Mouse (Mus musculus) heart, adult 18-20 months (tissue): Measurements from ENCODE around the gene Trappc2l. TPM values are rescaled to one million over a fixed set of nuclear protein-coding genes. Genes with fewer than 3 reads are reported as not detected.
A peak's percentile ranks its signal among the peaks of the same experiment; 100 is the strongest.
"Not testable (repeated sequence)": the region's sequence is repeated elsewhere in the genome, so short reads cannot be mapped to it uniquely, and the experiment has no call there.

ENCODE experiments used
- DNase-seq, 2 experiments: peaks; one replicate each; pipeline ENCODE4 v3.0.0; 2021 to 2022; ENCODE audit warnings: mixed read lengths in 1 of 2
- long read RNA-seq, 2 experiments: library from polyadenylated mRNA; stranded (forward); transcript quantifications; one replicate each; pipeline ENCODE4 v2.0.0; 2021
- total RNA-seq, 2 experiments: library from RNA; stranded (reverse); gene quantifications; 2 replicates each; pipeline ENCODE4 v1.2.3; 2021

Gene Trappc2l
- 10 to 100 TPM; 62.0 to 69.1 TPM for total RNA-seq
- long read RNA-seq, experiment 1, transcript Trappc2l-201 (5 exons, 1,659 nt), result major isoform, 73 of 81 reads
- long read RNA-seq, experiment 1, partial matches to known transcripts, result 7 of 81 reads
- long read RNA-seq, experiment 1, other reads (novel, unspliced or antisense), result 1 of 81 reads
- long read RNA-seq, experiment 2, transcript Trappc2l-201 (5 exons, 1,659 nt), result major isoform, 67 of 76 reads
- long read RNA-seq, experiment 2, partial matches to known transcripts, result 9 of 76 reads
- long read RNA-seq, experiment 2, other reads (novel, unspliced or antisense), result 0 of 76 reads

GRCm38 (mm10) chr8:122611295-122612133 is at the start of gene Trappc2l, which contains the start of gene Galns:
Gene Trappc2l (plus strand): TSS chr8:122611640.
Gene Galns (minus strand): TSS chr8:122611463.
- DNase-seq, result peak; percentile 97

DNA sequence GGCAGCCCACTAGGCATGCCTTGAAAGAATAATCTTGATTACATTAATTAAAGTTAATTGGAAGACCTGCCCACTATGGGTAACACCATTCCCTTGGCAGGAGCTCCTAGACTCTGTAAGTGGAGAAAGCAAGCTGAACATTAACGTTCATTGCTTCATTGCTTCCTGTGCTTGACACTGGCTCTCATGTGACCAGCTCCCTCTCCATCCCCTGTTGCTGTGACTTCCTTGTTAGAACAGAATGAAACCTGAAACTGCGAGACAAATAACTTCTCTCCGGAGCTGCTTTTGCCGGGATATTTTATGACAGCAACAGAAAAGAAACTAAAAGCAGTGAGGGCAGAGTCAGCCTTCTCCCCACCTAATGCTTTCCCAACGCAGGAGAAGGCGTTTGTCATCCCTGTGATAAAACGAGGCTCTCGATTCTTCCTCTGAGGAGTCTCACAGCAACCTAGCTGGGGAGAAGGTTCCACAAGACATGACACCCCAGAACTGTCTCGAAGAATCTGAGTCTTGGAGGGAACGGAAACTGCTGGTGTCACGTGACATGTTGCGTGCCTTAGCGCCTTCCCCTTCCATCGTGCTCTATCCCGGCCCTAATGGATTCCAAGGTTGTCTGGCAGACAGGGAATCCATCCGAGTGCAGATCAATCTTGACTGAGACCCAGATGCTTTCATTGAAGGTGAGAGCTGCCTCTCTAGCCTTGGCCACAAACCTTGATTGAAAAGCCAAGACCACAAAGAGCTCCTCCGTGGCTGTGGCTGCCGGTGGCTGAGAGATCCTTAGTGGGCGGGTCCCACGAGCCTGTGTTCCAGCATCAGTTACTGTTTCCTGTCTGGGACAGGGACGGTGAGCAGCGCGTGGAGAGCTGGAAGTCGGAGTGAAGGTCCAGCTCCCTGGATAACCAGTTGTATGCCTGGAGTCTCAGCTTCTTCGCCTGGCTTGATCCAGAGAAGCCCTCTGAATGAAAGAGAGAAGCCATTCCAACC is 46.8 kb upstream of the Trappc2l start:
- DNase-seq, result peak; percentile 33 to 48

DNA sequence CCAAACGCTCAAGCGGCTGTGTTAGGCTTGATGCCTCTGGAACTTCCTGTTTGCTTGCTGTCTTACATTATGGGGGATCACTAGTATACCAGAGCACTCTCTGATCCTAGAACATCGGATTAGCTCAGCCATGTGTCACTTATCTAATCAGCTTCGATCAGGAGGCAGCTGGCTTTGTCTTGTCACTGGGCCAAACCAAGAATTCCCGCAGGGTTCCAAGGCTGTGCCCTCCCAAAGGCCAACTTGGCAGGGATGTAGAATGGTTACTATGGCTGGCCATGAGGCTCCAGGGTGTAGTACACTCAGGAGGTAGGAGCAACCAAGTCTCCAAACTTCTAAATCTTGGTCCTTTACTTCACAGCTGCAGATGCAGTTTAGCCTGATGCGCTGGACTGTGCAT is 44.7 kb upstream of the Trappc2l start:
- DNase-seq, result peak; percentile 51 to 58

DNA sequence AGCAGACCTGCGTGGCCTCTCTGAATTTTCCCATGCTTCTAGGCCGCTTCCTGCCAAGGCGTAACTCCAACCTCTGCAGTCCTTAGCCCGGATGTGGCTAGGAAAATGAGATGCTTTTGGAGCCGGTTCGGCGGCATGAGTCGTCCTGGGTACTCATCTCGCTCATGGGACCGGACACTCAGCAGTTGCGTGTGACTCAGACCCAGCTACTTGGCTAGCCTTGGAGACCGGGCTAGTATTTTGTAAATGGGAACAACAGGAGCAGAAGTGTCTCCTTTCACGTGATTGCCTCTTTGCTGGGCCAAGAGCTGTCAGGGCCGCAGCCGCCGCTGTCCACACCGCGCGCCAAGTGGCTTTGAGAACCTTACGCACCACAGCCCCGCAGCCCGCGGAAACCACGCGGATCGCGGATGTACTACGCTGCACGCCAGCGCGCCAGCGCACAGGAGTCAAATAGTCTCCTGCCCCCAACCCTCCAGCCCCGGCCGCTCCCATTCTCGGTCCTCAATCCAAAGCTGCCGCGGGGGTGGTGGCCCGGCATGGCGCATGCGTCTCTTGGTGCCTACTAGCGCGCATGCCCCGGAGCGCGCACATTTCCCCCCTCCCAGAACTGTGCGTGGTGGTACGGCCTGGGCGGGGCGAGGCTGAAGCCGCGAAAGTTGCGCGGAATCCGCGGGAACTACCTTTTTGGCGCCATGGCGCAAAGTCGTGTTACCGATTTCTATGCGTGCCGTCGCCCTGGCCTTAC is 43.9 kb upstream of the Trappc2l start, which contains the start of gene Cdt1:
Gene Cdt1 (plus strand): TSS at position 655 of the 748 bp plus-strand sequence.
- peak; percentile 96 for DNase-seq

DNA sequence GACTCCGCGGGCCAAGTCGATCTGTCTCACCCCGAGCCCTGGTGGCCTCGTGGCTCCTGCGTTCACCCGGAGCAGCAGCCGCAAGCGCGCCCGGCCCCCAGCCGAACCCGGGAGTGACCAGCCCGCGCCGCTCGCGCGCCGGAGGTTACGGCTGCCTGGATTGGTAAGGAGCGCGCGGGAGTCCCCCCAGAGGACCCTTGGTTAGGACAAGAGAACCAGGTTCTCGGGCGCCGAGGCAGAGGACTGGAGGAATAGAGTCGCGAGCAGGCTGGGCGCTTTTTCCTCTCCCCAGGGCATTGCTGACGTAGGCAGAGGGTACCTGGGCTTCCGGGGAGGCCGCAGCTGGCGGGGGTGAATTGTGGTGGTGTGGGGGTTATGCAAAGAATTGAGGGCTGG is 43.3 kb upstream of the Trappc2l start:
- DNase-seq, result no peak

- DNase-seq, result no peak
These were observed 42.5 kb upstream of the Trappc2l start for GRCm38 (mm10) chr8:122568881-122569309.

GRCm38 (mm10) chr8:122569329-122569728 is 42.1 kb upstream of the Trappc2l start:
- DNase-seq, result no peak

DNA sequence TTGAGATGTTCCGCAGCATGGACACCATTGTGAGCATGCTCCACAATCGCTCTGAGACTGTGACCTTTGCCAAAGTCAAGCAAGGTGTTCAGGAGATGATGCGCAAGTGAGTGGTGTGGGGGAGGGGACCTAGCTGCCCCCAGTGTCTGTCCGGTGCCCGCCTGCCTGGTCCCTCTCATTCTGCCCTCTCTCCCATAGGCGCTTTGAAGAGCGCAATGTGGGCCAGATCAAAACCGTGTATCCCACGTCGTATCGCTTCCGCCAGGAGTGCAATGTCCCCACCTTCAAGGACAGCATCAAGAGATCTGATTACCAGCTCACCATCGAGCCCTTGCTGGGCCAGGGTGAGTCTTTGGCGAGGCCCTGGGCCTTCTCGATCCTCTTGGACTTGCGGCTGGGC is 41.4 kb upstream of the Trappc2l start:
- no peak for DNase-seq

DNA sequence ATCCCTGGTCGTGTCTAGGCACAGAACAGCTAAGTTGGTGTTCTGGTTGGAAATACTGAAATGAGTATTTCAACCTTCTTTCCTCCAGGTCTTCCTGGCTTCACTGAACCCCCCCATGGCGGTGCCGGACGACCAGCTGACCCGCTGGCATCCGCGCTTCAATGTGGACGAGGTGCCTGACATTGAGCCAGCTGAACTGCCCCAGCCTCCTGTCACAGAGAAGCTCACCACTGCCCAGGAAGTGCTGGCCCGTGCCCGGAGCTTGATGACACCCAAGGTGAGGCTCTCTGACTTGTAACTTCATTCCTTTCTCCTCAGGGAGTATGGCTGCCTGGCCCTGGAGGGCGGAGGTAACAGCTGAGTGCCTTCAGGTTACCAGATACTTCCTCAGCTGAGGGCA is 40.3 kb upstream of the Trappc2l start:
- DNase-seq, result no peak

- DNase-seq, result no peak
These were observed 39.6 kb upstream of the Trappc2l start for GRCm38 (mm10) chr8:122571750-122572267.

- no peak for DNase-seq
These were observed 38.7 kb upstream of the Trappc2l start for GRCm38 (mm10) chr8:122572751-122573150.

DNA sequence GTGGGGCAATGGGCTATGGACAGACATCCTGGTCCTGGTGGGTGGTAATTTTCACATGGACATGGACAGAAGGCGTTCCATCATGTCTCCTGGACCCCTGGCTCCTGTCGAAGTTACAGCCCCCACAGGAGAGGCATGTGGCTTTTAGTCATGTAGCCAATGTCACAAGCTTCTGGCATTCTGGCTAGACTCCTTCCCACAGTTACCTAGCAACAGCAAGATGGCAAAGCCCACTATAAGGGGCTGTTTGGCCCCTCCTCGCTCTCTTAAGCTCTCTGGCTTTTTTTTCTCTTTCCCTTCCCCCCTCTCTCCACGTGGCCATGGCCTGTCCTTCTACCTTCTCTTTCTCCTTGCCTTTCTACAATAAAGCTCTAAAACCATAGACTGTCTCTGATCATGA is 38.3 kb upstream of the Trappc2l start:
- DNase-seq, result not testable (repeated sequence)

DNA sequence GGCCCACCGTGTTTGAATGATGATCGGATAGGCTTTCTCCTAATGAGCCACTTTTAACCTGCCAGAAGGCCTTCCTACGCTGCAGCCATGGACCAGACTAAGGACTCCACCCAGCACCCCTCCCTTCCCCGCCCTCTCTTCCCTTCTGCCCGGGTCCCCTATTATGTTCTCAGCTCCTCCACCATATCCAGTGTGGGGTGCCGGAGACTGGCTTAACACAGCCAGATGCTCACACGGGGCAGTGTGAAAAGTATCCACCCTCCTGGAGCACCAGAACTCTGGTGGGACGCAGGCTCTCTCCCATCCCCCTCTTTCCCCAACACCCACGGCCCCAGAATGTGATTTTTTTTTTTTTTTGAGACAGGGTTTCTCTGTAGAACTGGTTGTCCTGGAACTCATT is 37.9 kb upstream of the Trappc2l start:
- no peak for DNase-seq

GRCm38 (mm10) chr8:122574264-122574663 is 37.2 kb upstream of the Trappc2l start:
- DNase-seq, result no peak

DNA sequence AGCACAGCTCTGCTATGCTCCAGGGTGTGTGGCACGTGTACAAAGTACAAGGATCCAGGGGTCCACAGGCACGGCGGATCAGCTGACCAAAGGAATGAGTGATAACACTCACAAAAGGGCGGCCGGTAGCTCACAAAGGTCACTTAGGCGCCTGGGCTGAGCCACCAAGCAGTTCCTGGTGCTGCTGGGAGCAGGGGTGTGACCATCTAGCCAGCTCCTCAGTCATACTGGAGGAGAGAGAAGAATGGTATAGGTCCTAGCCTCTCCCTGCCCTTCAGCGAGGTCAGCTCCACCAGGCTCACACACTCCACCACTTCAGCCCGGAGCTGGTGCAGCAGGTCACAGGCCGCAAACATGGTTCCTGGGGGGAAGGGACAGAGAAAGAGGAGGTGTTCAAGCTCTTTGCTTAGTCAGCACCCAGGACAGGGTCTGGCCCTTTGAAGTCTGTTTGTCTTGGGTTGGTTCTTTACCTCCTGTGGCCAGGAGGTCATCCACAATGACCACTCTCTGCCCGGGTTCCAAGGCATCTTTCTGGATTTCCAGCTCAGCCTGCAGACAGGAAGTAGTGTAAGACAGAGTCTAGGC is 36.7 kb upstream of the Trappc2l start:
- DNase-seq, result no peak

GRCm38 (mm10) chr8:122575286-122575685 is 36.2 kb upstream of the Trappc2l start:
- DNase-seq, result no peak

GRCm38 (mm10) chr8:122575735-122576647 is 35.4 kb upstream of the Trappc2l start:
- DNase-seq, result peak in 1 of 2 experiments; percentile 33

GRCm38 (mm10) chr8:122576648-122577022 is 34.8 kb upstream of the Trappc2l start, which contains the start of gene Aprt:
Gene Aprt (minus strand): TSS chr8:122576909.
- DNase-seq, result peak; percentile 96 to 98

- DNase-seq, result no peak
These were observed 34.3 kb upstream of the Trappc2l start for GRCm38 (mm10) chr8:122577116-122577515.
